Mouse (Mus musculus) thymus, postnatal 36 days (tissue): Measurements from ENCODE around the gene Ctcfl.
A peak's percentile ranks its signal among the peaks of the same experiment; 100 is the strongest.
"Not testable (repeated sequence)": the region's sequence is repeated elsewhere in the genome, so short reads cannot be mapped to it uniquely, and the experiment has no call there.

Source experiments
- DNase-seq, 2 experiments: peaks; one replicate each; pipeline ENCODE4 v3.0.0; 2022; ENCODE audit warnings: mixed read lengths in 2 of 2

Gene Ctcfl

DNA sequence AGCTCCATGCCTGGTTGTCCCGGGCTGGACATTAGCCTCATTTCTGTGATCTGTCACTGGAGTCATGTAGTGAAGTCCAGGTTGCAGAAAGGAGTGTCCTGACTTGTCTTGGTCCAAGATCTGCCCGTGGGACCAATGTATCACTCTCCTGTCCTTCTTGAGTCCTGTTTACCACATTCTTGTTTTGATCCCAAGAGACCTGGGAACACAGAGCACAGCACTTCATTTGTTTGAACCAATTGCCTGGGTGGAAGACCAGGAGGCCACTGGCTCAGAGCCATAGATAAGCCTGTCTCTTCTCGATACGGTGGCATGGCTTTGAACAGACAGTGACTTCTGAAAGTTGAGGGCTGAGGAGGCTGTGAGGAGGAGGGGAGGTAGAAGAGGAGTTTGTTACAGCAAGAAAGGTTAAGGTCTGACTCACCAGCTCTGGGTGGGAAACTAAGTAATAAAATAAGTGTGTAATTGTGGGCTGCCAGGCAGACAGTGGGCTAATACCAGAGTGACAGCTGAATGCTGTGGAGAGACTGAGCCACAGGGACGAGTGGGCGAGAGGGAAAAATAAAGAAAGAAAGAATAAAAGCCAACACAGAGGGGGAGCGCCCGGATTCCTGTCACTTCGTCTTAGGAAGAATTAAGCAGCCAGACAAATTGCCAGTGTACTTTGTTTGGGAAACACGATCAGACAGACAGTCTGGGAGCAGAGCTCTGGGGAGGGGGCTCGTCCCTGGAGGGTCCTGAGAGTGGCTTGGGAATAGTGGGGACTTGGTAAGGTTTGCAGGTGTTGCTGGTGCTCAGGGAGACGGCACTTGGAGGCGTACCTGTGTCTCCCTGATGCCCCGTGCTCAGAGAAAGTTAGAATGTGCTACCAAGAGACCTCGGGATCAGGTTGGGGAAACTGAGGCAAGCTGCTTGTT lies 19.3 kb upstream of the Ctcfl start:
- DNase-seq, result no peak

DNA sequence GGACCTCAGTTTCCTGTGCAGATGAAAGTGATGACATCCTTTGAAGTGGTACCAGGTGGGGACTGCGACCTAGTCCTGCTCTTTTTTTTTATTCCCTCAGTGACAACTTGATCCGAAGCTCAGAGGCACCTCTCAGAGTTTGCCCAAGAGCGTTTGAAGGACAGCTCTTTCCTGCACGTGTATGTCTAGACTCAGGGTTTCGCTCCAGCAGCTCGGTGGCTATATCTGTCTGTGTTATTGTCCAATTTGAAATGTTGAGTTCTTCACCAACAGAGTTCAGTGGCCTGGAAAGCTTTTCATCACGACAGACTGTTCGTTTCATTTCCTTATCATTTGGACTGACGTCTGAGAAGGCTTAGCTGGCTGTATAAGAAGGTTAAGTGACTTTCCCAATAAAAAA lies 15.4 kb upstream of the Ctcfl start:
- DNase-seq, result no peak

DNA sequence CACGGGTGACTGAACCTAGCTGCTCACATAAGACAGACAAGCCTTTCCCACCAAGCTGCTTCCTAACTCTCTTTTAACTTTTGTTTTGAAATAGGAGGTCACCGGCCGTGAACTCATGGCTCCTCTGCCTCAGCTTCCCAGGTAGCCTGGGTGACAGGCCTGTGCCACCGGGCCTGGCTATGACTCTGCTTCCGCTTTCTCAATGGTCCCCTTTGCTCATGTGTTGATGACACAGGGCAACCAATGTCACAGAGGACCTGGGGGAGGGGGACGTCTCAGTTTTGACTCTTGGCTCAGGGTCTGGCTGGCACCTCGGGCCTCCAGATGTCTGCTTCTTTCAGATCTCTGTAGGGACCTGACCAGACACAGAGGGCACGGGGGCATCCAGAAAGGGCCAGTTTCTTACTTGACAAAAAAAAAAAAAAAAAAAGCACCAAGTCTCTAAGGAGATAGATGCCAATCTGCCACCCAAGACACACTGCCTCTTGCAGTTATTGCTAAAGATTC lies 13.5 kb upstream of the Ctcfl start:
- DNase-seq, result no peak

DNA sequence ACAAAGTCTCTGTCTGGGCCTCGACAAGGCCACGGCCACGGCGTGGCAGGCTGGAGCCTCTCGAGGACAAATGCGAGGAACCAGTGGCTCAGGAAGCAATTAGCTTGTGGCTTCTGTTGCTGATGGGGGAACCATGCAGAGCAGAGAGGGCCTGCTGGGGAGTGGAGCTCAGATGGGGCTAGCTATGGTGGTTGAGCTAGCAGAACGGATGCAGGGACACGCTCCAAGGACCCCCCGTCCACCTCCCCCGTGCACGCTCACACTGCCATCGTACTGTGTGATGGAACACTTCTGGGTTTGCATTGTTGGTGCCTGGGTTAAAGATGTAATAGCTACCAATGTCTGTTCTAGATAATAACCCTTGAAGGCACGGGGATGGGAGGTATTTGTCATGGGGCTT lies 12.9 kb upstream of the Ctcfl start:
- no peak for DNase-seq

DNA sequence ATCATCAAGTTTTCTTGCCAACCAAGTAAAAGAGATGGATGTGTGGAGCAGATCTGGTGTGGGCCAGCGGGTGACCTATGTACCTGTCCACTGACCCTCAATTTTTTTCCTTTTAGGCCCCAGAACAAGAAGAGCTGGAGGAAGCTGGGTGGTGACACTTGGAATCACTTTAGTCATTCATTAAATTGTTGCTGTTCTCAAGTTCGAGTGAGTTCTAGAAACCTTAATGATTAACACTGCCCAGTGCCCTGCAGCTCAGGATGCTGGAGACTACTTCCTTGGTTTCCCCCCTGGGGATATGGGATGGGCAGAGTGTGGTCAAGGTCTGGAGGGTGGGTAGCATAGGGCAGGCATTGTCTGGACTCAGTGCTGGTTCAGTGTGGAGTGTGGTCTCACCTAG lies 9.8 kb upstream of the Ctcfl start:
- DNase-seq, result no peak

DNA sequence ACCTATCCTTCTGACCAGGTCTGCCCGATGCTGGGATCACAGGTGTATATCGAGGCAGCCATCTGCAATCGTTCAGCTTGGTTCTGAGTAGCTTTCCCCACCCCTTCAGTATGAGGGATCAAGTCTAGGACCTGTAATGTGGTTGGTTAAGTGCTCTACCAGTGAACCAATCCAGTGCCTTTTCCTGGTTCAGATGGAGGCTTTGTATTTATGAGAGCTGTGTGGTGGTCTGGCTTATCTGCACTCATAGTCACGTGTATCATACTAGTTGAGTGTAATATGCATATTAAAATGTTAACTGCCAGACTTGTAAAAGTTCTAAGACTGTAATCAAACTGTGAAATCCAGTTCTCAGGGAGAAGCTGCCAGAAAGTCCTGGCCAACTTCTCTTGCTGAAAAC lies 7.1 kb upstream of the Ctcfl start:
- no peak for DNase-seq

DNA sequence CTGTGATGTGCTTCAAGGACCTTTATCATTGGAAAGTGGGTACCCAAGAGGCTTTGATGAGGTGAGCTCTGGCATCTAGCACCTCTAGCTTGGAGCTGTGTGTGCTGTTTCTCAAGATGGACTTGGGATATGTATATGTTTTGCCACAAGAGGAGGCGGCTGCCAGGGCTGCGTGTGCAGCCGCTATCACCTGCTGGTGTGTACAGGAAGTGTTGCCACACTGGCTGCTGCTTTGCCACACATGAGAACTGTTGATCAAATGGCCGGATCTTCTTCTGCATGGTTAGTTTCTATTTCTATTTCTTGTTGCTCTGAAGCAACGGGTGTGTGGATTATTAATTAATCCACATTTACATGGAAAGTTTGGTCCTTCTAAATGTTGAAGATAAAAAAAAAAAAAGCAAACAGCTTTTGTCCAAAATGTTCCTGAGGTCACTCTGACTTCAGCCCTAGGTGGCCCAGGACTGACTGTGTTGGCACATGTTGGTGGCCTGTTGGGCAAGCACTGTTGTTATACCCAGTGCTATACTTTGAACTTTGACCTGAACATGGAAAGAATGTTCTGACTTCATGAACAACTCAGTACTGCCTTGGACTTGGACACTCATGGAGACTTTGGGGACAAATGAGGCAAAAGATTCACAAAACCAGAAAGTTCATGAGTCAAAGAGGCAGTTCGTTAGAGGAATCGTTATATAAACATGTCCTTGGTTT lies 4.9 kb upstream of the Ctcfl start:
- no peak for DNase-seq

DNA sequence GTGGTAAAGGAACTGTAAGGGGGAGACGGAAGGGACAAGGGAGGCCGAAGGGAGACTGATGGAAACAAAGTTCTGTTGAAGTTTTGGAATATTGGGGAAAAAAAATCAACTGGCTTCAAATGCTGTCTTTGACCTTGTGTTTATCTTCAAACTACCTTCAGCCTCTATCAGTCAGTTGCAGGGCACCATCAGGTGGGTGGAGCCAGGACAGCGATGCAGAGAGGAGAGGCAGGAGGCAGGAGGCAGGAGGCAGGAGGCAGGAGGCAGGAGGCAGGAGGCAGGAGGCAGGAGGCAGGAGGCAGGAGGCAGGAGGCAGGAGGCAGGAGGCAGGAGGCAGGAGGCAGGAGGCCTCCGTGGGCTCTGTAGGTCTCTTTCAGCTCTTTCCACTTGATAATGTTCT lies 792 bp upstream of the Ctcfl start:
- not testable (repeated sequence) for DNase-seq

DNA sequence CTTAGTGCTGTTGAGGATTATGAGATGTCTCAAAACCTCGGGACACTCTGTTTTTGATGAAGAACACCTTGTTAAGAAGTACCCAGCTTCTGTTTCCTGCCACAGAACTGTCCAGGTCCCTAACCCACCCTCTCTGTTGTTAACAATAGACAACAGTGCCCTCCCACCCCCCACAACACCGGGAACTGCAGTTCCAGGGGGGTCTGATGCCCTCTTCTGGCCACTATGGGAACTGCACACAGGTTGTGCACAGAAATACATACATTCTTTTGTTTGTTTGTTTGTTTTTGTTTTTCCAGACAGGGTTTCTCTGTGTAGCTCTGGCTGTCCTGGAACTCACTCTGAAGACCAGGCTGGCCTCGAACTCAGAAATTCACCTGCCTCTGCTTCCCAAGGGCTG lies 5.5 kb downstream of the Ctcfl start:
- DNase-seq, result not testable (repeated sequence)

DNA sequence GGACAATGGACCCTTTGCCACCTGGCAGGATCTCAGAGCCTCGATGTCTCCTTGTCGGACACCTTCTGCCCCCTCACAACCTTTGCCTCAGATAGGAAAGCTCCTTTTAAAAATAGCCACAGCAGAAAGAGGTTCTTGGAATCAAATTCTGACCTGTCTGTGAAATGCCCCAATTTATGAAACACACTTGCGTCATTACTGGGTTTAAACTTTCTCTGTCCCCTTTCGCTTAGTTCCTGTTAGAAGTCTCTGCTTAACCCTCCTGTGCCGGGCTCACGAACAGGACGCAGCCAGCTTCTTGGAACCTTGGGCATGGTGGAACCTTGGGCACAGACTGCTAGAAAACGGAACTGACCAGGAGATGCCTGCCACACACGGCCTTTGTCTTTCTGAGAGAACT lies 8.8 kb downstream of the Ctcfl start:
- no peak for DNase-seq

DNA sequence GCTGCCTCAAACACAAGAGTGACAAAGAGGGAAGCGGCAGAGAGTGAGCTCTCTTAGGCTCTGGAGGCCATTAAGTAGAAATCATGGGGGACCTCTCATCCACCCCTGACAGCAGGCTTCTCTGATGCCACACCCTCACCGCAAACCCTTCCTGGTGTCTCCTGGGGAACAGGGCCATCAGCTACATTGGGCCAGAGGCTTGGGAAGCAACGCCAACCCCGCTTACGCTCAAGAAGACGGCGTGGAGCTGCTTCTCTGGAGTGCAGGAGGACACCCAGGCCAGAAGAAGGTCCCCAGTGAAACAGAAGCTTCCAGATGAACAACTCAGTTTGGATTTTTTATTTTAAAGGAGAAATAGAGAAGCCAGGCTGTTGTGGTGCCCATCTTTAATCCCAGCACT lies 9.8 kb downstream of the Ctcfl start:
- DNase-seq, result no peak

DNA sequence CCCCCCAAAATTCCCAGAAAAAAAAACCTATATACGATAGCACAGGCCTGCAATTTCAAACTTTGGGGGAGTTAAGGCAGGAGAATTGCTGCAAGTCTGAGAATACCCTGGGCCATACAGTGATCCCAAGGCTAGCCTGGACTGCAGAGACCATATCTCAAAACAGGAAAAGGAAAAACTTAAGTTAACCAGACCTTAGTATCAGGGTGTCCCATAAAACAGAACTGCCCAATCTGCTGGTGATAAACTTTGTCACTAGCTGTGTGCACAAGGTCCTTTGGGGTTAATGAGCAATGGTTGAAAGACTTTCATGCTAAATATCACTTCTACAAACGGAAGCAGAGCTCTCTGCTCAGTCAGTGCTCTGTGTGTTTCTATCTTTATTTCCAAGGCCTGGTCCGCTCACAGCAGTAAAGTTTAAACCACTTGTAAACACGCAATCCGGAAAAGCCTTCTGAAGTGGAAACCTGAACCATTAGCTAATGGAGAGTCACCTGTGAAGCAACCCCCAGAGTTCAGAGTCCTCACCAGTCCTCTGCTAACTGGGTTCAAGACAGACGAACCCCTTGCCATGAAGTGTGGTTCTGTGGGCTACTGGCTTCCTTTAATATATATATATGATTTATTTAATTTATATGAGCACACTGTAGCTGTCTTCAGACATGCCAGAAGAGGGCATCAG lies 10.7 kb downstream of the Ctcfl start:
- DNase-seq, result no peak

DNA sequence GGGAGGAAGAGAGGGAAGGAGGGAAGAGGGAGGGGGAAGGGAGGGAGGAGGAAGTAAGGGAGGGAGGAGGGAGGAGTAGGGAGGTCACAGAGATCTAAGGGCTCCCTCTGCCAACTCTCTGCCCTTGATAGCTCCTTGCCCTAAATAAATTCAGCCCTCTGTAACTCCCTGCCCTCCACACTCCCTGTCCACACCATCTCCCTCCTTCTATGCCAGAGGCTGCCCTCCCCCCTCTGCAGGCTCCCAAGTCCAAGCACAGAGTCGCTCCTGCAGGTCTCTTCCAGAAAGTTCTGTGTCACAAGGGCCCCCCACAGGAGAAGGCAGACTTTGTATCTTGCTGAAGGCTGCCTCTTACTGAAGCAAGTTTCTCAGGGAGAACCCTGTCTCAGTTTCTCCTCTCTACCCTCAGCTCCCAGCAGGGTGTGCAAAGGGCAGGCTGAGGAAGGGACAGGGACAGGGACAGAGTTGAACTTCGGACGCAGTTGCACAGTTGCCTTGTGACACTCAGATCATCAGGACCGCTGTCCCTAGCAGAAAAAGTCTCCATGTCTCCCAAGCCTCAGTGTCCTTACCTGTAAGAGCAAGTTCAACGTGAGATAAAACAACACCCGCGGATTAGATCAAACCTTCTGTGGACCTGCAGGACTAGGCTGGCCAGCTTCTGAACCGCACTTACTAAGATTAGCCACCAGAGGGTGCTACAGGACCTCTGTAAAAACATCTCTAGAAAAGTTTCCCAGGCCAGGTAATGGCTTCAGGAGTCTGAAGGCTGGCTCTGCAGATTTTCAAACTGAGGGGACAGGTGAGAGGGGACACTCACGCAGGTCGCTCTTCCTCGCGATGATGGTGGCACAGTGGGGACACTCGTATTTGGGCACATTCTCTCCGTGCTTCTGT lies 12.2 kb downstream of the Ctcfl start:
- DNase-seq, result peak; percentile 41 to 51

DNA sequence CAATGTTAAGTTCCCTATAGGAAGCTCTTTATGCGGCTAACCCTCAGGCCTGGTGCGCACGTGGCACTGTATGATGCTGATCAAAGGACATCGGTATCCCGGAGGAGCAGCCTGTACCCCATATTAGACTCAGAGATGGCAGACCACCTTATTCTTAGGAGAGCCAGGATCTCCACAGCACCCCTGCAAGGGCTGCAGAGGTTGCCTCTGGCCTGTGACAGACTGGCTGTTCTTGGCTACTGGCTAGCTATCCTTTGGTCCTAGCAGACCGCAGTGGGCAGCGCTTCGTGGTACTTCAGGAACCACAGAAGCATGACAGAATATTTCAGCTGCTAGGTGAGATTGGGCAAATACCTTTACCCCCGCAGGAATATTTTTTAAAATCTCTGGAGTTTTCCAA lies 12.9 kb downstream of the Ctcfl start:
- no peak for DNase-seq

DNA sequence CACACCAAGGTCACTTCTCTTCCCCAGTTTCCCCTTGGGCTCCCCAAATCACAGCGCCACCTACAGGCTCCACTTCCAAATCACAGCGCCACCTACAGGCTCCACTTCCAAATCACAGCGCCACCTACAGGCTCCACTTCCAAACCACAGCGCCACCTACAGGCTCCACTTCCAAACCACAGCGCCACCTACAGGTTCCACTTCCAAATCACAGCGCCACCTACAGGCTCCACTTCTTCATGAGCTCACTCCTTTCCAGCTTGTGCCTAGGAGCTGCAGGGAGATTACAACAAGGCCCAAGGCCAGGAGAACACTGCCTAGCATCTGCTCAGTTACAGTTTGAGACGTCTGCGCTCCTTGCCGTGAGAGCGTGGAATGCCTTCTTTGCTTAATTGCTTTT lies 22.0 kb downstream of the Ctcfl start:
- DNase-seq, result not testable (repeated sequence)

DNA sequence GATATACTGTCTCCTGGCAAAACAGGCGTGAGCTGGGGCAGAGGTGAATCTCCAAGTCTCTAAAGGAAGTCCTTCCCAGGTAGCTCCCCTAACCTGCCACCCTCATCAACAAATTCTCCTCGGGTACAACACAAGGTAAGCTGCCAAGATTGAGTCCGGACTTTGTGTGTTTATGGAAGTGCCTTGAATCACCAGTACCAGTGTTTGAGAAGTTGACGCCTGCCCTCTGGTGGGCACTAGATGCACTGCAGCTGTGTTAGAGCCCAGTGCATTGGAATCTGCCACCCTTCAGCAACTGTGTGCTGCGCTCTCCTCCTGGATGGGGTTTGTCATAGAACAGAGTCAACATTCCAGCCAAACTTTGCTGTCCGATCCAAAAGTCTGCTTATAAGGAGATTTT lies 29.9 kb downstream of the Ctcfl start:
- DNase-seq, result peak; percentile 87 to 89

DNA sequence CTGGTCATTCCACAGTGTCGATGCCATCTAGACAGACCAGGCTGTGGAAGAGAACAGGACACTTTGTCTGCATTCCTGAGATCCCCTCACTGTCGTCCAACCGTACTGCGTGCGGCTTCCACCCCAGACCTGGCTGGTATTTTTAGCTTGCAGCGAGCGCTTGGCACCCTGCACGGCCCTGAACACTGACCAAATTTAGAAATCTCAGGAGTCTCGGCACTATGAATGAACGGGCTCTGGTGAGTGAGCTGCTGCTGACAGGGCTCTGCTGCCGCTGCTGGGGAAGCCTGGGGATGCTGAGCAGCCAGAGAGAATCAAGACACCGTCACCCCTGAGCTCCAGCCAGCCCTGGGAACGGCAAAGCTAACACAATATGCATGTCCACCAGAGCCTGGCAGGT lies 31.9 kb downstream of the Ctcfl start:
- no peak for DNase-seq

DNA sequence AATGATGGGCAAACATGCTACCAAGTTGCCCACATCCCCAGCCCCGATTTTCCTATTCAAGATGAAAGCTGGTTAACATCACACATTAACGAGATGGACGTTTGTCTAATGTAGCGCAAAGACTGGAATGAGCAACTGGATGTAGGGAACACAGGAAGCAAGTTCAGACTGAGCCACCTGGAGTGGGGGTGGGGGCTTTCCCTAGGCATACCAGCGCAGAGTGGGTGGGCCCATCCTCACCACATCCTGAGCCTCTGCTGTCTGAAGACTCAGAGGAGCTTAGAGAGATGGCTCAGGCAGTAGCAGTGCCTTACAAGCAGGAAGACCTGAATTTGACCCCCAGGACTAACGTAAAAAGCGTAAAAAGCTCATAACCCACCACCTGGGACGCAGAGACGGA lies 33.6 kb downstream of the Ctcfl start:
- DNase-seq, result peak; percentile 88 to 95

DNA sequence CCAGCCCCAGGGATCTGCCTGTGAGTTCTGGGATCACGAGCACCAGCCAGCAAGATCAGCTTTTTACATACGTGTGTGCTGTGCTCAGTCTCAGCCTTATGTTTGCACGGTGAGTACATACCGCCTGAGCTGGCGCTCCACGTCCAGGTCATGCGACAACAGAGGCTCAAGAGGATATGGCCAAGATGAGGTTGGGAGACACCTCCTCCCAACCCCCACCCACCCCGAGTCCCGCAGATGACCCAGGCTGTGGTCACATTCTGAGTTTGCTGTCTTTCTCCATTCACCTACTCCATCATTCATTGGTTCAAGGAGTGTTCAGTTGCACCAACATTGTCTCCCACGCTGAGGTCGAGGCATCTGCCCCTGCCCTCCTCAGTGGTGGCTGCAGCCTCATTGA lies 34.5 kb downstream of the Ctcfl start:
- DNase-seq, result peak in 1 of 2 experiments; percentile 31

DNA sequence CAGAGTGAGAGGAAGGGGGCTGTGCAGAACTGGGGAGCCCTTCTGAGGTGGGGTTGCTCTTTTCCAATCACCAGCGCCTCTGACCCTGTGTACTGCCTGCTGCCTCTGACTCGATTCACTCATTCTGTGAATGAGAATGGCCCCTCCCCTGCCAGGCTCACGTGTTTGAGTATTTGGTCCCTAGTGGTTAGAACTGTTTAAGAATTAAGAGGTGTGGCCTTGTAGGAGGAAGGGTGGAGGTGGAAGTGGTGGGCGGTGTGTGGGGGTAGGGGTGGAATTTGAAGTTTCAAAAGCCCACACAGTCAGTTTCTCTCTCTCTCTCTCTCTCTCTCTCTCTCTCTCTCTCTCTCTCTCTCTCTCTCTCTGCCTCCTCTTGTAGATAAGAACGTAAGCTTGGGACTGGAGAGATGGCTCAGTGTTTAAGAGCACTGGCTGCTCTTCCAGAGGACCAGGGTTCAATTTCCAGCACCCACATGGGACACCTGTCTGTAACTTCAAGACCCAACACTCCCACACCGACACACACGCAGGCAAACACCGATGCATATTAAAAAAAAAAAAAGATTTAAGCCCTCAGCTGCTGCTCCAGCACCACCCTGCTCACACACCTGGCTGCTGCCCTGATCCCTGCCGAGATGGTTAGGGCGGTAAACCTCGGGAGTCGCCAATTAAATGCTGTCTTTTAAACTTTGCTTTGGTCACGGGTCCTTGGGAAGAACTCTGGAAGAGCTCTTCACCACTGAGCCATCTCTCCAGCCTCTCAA lies 35.4 kb downstream of the Ctcfl start:
- DNase-seq, result peak; percentile 85 to 91

DNA sequence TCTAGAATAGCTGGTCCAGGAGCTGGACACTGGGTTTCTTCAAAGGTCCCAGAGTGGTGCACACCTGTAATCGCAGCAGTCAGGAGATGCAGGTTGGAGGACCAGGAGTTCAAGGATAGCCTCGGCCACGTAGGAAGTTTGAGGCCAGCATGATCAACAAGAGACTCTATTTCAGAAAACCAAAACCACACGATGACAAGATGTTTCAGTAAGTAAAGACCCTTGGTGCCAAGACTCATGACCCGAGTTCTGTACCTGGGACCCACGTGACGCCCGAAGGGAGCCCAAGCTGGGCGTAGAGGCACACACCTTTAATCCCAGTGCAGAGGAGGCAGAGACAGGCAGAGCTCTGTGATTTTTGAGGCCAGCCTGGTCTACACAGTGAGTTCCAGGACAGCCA lies 36.2 kb downstream of the Ctcfl start:
- no peak for DNase-seq

DNA sequence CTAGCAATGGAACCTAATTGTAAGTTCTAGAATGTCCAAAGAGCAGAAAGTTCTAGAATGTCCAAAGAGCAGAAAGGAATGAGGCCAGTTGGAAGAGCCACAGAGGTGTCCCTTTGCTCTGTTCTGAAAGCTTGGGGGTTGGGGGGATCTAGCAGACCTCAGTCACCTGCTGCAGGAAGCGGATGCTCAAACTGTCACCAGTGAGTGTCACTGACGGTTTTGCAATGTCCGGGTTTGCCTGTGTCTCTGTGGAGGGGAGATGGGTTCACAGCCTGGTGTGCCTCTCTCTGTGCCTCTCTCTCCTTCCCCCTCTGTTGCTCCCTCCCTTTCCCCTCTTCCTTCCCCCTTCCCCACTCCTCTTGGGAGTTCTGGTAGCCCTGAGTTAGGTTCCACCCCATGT lies 36.6 kb downstream of the Ctcfl start:
- peak; percentile 71 to 83 for DNase-seq
